Mouse (Mus musculus) erythroblast, embryonic 14.5 days (primary cell): ENCODE data around the gene Mllt11. TPM values are rescaled to one million over a fixed set of nuclear protein-coding genes. Genes with fewer than 3 reads are reported as not detected.
A peak's percentile ranks its signal among the peaks of the same experiment; 100 is the strongest.

Experiments used
- H3K27me3 ChIP-seq: 2 replicates; pipeline ENCODE4 v1.6.1; 2012; ENCODE audit warnings: inconsistent platforms; ENCODE audit not compliant: control insufficient read depth
- H3K36me3 ChIP-seq: 2 replicates; pipeline ENCODE4 v1.6.1; 2012; ENCODE audit warnings: mild to moderate bottlenecking, inconsistent platforms; ENCODE audit not compliant: control insufficient read depth
- H3K4me1 ChIP-seq: 2 replicates; pipeline ENCODE4 v1.6.1; 2012; ENCODE audit warnings: inconsistent platforms; ENCODE audit not compliant: control insufficient read depth
- H3K4me3 ChIP-seq: replicated peaks from 2 replicates; pipeline ENCODE3; 2012; ENCODE audit warnings: moderate library complexity, mild to moderate bottlenecking, inconsistent platforms
- H3K9me3 ChIP-seq: 2 replicates; pipeline ENCODE4 v1.6.1; 2012; ENCODE audit warnings: low read length, inconsistent platforms, mixed read lengths; ENCODE audit not compliant: control insufficient read depth
- GATA1 ChIP-seq: IDR thresholded peaks from 2 replicates; pipeline ENCODE4 v1.6.1; 2012; ENCODE audit warnings: low read length, inconsistent platforms, mixed read lengths
- TAL1 ChIP-seq: IDR thresholded peaks from 3 replicates; pipeline ENCODE4 v1.6.1; 2012; ENCODE audit warnings: low read length, inconsistent platforms, mixed read lengths
- polyA plus RNA-seq: library from polyadenylated mRNA; stranded (reverse); fragments of >175 nt; gene quantifications from 2 replicates; pipeline ENCODE4 v1.2.3, GENCODE M21; 2012

The Mllt11 gene
- polyA plus RNA-seq, result 0.09 TPM in 2 replicates

- peaks cover 60% of the 10 kb centered on the region for H3K36me3 ChIP-seq
Measured at GRCm38 (mm10) chr3:95231298-95232221, at the start of gene Mllt11. Mllt11 (minus strand) TSS chr3:95232171.

GRCm38 (mm10) chr3:95281216-95282126 is 49.5 kb upstream of the Mllt11 start, which contains the start of the genes Mindy1 and Prune1:
Mindy1 (plus strand) TSS chr3:95281345.
Prune1 (minus strand) TSS chr3:95282076.
- Histone ChIP-seq H3K36me3 (peaks cover 17% of the 10 kb centered on the region), H3K9me3 (no peaks in the 10 kb centered on the region), H3K4me1 (peaks cover 81% of the 10 kb centered on the region), H3K4me3 (peak within 1 kb of the TSS; percentile 93), H3K27me3 (no peaks in the 10 kb centered on the region)
- no peak for TF ChIP-seq GATA1

More at GRCm38 (mm10) chr3:95231298-95232221, at the start of gene Mllt11:
- H3K27me3 ChIP-seq, result no peaks in the 10 kb centered on the region
- H3K4me1 ChIP-seq, result peaks cover 62% of the 10 kb centered on the region
- peak within 1 kb of the TSS; percentile 82 for H3K4me3 ChIP-seq
- H3K9me3 ChIP-seq, result no peaks in the 10 kb centered on the region
- peak; percentile 21; the same call in 1 of the 2 replicates for TF ChIP-seq GATA1
- no peak for TF ChIP-seq TAL1

- peaks cover 78% of the 10 kb centered on the region for H3K4me1 ChIP-seq
- H3K9me3 ChIP-seq, result no peaks in the 10 kb centered on the region
- TF ChIP-seq TAL1 (no peak), GATA1 (no peak)
Measured at GRCm38 (mm10) chr3:95280747-95281146, 48.8 kb upstream of the Mllt11 start.

GRCm38 (mm10) chr3:95277149-95277551 is 45.2 kb upstream of the Mllt11 start:
- TF ChIP-seq GATA1 (no peak), TAL1 (no peak)
- H3K4me1 ChIP-seq, result peaks cover 63% of the 10 kb centered on the region
- no peaks in the 10 kb centered on the region for H3K27me3 ChIP-seq
- H3K4me3 ChIP-seq, result no peak overlapping the region
- peaks cover 15% of the 10 kb centered on the region for H3K36me3 ChIP-seq
- H3K9me3 ChIP-seq, result no peaks in the 10 kb centered on the region

More at GRCm38 (mm10) chr3:95280747-95281146, 48.8 kb upstream of the Mllt11 start:
- Histone ChIP-seq H3K36me3 (peaks cover 14% of the 10 kb centered on the region), H3K4me3 (peak overlapping the region; percentile 93), H3K27me3 (no peaks in the 10 kb centered on the region)

GRCm38 (mm10) chr3:95276428-95276934 is 44.5 kb upstream of the Mllt11 start:
- Histone ChIP-seq H3K36me3 (peaks cover 15% of the 10 kb centered on the region), H3K9me3 (no peaks in the 10 kb centered on the region), H3K27me3 (no peaks in the 10 kb centered on the region), H3K4me1 (peaks cover 58% of the 10 kb centered on the region), H3K4me3 (no peak overlapping the region)
- no peak for TF ChIP-seq GATA1

- no peak for TF ChIP-seq TAL1
- TF ChIP-seq GATA1, result no peak
- no peaks in the 10 kb centered on the region for H3K9me3 ChIP-seq
- no peak overlapping the region for H3K4me3 ChIP-seq
- H3K4me1 ChIP-seq, result peaks cover 47% of the 10 kb centered on the region
- H3K36me3 ChIP-seq, result peaks cover 15% of the 10 kb centered on the region
- H3K27me3 ChIP-seq, result no peaks in the 10 kb centered on the region
Measured at GRCm38 (mm10) chr3:95275161-95275560, 43.2 kb upstream of the Mllt11 start.

- H3K27me3 ChIP-seq, result no peaks in the 10 kb centered on the region
- peaks cover 42% of the 10 kb centered on the region for H3K4me1 ChIP-seq
- H3K4me3 ChIP-seq, result no peak overlapping the region
- no peak for TF ChIP-seq TAL1
- TF ChIP-seq GATA1, result no peak
- peaks cover 20% of the 10 kb centered on the region for H3K36me3 ChIP-seq
- no peaks in the 10 kb centered on the region for H3K9me3 ChIP-seq
Measured at GRCm38 (mm10) chr3:95274453-95274852, 42.5 kb upstream of the Mllt11 start.

GRCm38 (mm10) chr3:95273471-95273870 is 41.5 kb upstream of the Mllt11 start:
- H3K27me3 ChIP-seq, result no peaks in the 10 kb centered on the region
- H3K4me3 ChIP-seq, result no peak overlapping the region
- no peaks in the 10 kb centered on the region for H3K9me3 ChIP-seq
- TF ChIP-seq TAL1, result no peak
- no peak for TF ChIP-seq GATA1
- H3K4me1 ChIP-seq, result peaks cover 33% of the 10 kb centered on the region
- H3K36me3 ChIP-seq, result peaks cover 25% of the 10 kb centered on the region
